Mouse (Mus musculus): ENCODE results near the gene Cdc37.

DNA sequence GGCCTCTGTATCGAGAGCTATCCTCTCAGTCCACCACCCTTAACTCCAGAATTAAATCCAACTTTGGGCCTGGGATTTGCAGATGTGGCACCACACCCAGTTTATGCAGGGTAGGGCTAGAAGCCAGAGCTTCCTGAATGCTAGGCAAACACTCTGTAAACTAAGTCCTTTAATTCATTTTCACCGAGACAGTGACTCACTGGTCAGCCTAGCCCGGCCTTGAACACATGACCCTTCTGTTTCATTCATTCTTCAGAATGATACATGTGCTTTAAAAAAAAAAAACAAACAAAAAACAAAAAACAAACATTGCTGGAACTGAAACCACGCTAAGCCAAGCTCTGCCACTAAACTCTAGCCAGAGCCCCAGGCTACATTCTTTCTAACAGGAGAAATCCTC, 11.4 kb downstream of the Cdc37 start:
- TF ChIP-seq CTCF (IDR thresholded peaks at IDR 0.05; ENCODE audit: control insufficient read depth, insufficient read depth, low read length) (no peak), POLR2A (IDR thresholded peaks at IDR 0.05; ENCODE audit: borderline replicate concordance, control insufficient read depth, low read depth, low read length) (no peak)
